Mouse (Mus musculus): ENCODE results near the gene Cyb5r3. TPM values are rescaled to one million over a fixed set of nuclear protein-coding genes. Genes with fewer than 3 reads are reported as not detected.

Cyb5r3 gene
- polyA plus RNA-seq, 1 experiment from 2014 or later = 283 TPM

DNA sequence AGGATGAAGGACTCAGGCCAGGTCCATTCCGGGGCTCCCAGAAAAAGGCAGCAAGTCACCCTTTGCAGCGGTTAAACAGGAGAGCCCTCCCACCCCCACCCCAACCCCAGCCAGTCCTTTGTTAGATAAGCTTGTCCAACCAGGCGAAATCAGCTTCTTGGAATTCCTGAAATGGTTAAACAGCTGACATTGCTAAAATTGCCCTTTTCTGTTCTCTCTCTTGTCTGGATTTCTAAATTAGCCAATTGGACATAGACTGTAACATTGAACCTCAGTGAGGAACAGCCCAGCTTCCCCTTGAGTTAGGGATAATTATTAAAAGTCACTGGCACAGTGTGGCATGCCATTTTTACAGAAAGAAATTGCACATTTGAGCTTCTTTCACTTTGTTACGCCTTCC lies 30.0 kb upstream of the Cyb5r3 start:
- Histone ChIP-seq H3K4me3 (ENCODE audit: low read length) (no peak overlapping the region), H3K9me3 (ENCODE audit: control insufficient read depth, low read length) (no peaks in the 10 kb centered on the region), H3K36me3 (ENCODE audit: control insufficient read depth, insufficient read depth, low read length) (no peaks in the 10 kb centered on the region), H3K27me3 (replicated peaks; ENCODE audit: control insufficient read depth, insufficient read depth, low read length) (no peaks in the 10 kb centered on the region), H3K27ac (ENCODE audit: low read length) (no peak overlapping the region), H3K4me2 (ENCODE audit: low read depth, low read length) (no peak overlapping the region), H3K4me1 (ENCODE audit: control insufficient read depth, insufficient read depth, low read length) (no peaks in the 10 kb centered on the region), H3K9ac (ENCODE audit: low read depth, low read length) (no peak overlapping the region)
- no peak for ATAC-seq
- WGBS = 63% methylated on average over 4 of the region's 4 CpGs

DNA sequence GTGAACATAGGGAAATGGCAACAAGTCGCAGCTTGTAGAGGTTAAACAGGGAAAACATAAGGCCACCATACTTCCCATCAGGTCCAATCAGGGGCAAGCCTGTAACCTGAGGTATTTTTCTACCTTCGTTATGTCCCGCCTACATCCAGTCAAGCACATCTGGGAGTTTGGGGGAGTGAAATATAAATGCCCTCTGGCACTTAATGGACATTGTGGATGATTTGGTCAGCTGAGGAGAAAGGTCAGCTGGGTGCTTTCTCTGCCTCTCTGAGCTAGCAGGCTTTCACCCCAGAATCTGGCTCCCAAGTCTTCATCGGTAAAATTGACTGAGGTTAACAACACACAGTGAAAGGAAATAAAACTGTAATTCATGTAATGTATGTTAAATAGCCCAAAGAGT lies 21.0 kb upstream of the Cyb5r3 start:
- Histone ChIP-seq H3K27me3 (replicated peaks; ENCODE audit: control insufficient read depth, insufficient read depth, low read length) (no peaks in the 10 kb centered on the region), H3K36me3 (ENCODE audit: control insufficient read depth, insufficient read depth, low read length) (no peaks in the 10 kb centered on the region), H3K4me2 (ENCODE audit: low read depth, low read length) (no peak overlapping the region), H3K4me1 (ENCODE audit: control insufficient read depth, insufficient read depth, low read length) (no peaks in the 10 kb centered on the region), H3K4me3 (ENCODE audit: low read length) (no peak overlapping the region), H3K9me3 (ENCODE audit: control insufficient read depth, low read length) (no peaks in the 10 kb centered on the region), H3K9ac (ENCODE audit: low read depth, low read length) (no peak overlapping the region), H3K27ac (ENCODE audit: low read length) (no peak overlapping the region)
- ATAC-seq = no peak
- WGBS = 91% methylated on average over 4 of the region's 4 CpGs

- H3K27me3 ChIP-seq (replicated peaks; ENCODE audit: control insufficient read depth, insufficient read depth, low read length) = no peaks in the 10 kb centered on the region
- no peak for ATAC-seq
- 0 out of 2 replicates have a peak overlapping the region, but pooled peaks have one; percentile 6 for H3K9ac ChIP-seq (ENCODE audit: low read depth, low read length)
- H3K9me3 ChIP-seq (ENCODE audit: control insufficient read depth, low read length) = no peaks in the 10 kb centered on the region
- H3K4me1 ChIP-seq (ENCODE audit: control insufficient read depth, insufficient read depth, low read length) = peaks cover 5% of the 10 kb centered on the region
- no peak overlapping the region for H3K4me3 ChIP-seq (ENCODE audit: low read length)
- H3K27ac ChIP-seq (ENCODE audit: low read length) = no peak overlapping the region
- 62% methylated on average over 5 of the region's 5 CpGs for WGBS
- H3K4me2 ChIP-seq (ENCODE audit: low read depth, low read length) = no peak overlapping the region
- no peaks in the 10 kb centered on the region for H3K36me3 ChIP-seq (ENCODE audit: control insufficient read depth, insufficient read depth, low read length)
These were observed 10.0 kb upstream of the Cyb5r3 start for GRCm38 (mm10) chr15:83182351-83182750.

- Histone ChIP-seq H3K27ac (ENCODE audit: low read length) (no peak overlapping the region), H3K4me3 (ENCODE audit: low read length) (no peak overlapping the region), H3K4me1 (ENCODE audit: control insufficient read depth, insufficient read depth, low read length) (peaks cover 5% of the 10 kb centered on the region), H3K9me3 (ENCODE audit: control insufficient read depth, low read length) (no peaks in the 10 kb centered on the region), H3K4me2 (ENCODE audit: low read depth, low read length) (no peak overlapping the region), H3K9ac (ENCODE audit: low read depth, low read length) (0 out of 2 replicates have a peak overlapping the region, but pooled peaks have one; percentile 6), H3K27me3 (replicated peaks; ENCODE audit: control insufficient read depth, insufficient read depth, low read length) (no peaks in the 10 kb centered on the region), H3K36me3 (ENCODE audit: control insufficient read depth, insufficient read depth, low read length) (no peaks in the 10 kb centered on the region)
- no peak for ATAC-seq
- WGBS = 44% methylated on average over 4 of the region's 4 CpGs
These were observed 9.5 kb upstream of the Cyb5r3 start for GRCm38 (mm10) chr15:83181800-83182330.

GRCm38 (mm10) chr15:83180004-83180403 lies 7.6 kb upstream of the Cyb5r3 start:
- H3K27me3 ChIP-seq (replicated peaks; ENCODE audit: control insufficient read depth, insufficient read depth, low read length) = no peaks in the 10 kb centered on the region
- no peak overlapping the region for H3K4me3 ChIP-seq (ENCODE audit: low read length)
- peaks cover 8% of the 10 kb centered on the region for H3K4me1 ChIP-seq (ENCODE audit: control insufficient read depth, insufficient read depth, low read length)
- no peak overlapping the region for H3K27ac ChIP-seq (ENCODE audit: low read length)
- H3K9ac ChIP-seq (ENCODE audit: low read depth, low read length) = no peak overlapping the region
- H3K4me2 ChIP-seq (ENCODE audit: low read depth, low read length) = no peak overlapping the region
- H3K9me3 ChIP-seq (ENCODE audit: control insufficient read depth, low read length) = no peaks in the 10 kb centered on the region
- no peak for ATAC-seq
- WGBS = 86% methylated on average over 6 of the region's 6 CpGs
- no peaks in the 10 kb centered on the region for H3K36me3 ChIP-seq (ENCODE audit: control insufficient read depth, insufficient read depth, low read length)

GRCm38 (mm10) chr15:83176653-83177052 lies 4.3 kb upstream of the Cyb5r3 start:
- no peak for ATAC-seq
- Histone ChIP-seq H3K9me3 (ENCODE audit: control insufficient read depth, low read length) (no peaks in the 10 kb centered on the region), H3K27me3 (replicated peaks; ENCODE audit: control insufficient read depth, insufficient read depth, low read length) (no peaks in the 10 kb centered on the region), H3K9ac (ENCODE audit: low read depth, low read length) (no peak overlapping the region), H3K36me3 (ENCODE audit: control insufficient read depth, insufficient read depth, low read length) (no peaks in the 10 kb centered on the region), H3K4me1 (ENCODE audit: control insufficient read depth, insufficient read depth, low read length) (peaks cover 9% of the 10 kb centered on the region), H3K4me2 (ENCODE audit: low read depth, low read length) (no peak overlapping the region), H3K27ac (ENCODE audit: low read length) (no peak overlapping the region), H3K4me3 (ENCODE audit: low read length) (no peak overlapping the region)
- 57% methylated on average over 4 of the region's 4 CpGs for WGBS

GRCm38 (mm10) chr15:83173914-83174884 lies 1.8 kb upstream of the Cyb5r3 start:
- no peaks in the 10 kb centered on the region for H3K36me3 ChIP-seq (ENCODE audit: control insufficient read depth, insufficient read depth, low read length)
- no peaks in the 10 kb centered on the region for H3K9me3 ChIP-seq (ENCODE audit: control insufficient read depth, low read length)
- H3K4me2 ChIP-seq (ENCODE audit: low read depth, low read length) = no peak overlapping the region
- H3K27ac ChIP-seq (ENCODE audit: low read length) = no peak overlapping the region
- no peak overlapping the region for H3K4me3 ChIP-seq (ENCODE audit: low read length)
- peaks cover 24% of the 10 kb centered on the region for H3K4me1 ChIP-seq (ENCODE audit: control insufficient read depth, insufficient read depth, low read length)
- H3K27me3 ChIP-seq (replicated peaks; ENCODE audit: control insufficient read depth, insufficient read depth, low read length) = no peaks in the 10 kb centered on the region
- H3K9ac ChIP-seq (ENCODE audit: low read depth, low read length) = no peak overlapping the region
- 85% methylated on average over 14 of the region's 14 CpGs for WGBS
- ATAC-seq = no peak

- no peaks in the 10 kb centered on the region for H3K9me3 ChIP-seq (ENCODE audit: control insufficient read depth, low read length)
- H3K4me1 ChIP-seq (ENCODE audit: control insufficient read depth, insufficient read depth, low read length) = peaks cover 36% of the 10 kb centered on the region
- WGBS = under 1% methylated on average over 66 of the region's 67 CpGs
- H3K9ac ChIP-seq (ENCODE audit: low read depth, low read length) = peak overlapping the region; percentile 85
- peak; percentile 94 for ATAC-seq
- no peaks in the 10 kb centered on the region for H3K27me3 ChIP-seq (replicated peaks; ENCODE audit: control insufficient read depth, insufficient read depth, low read length)
- H3K4me3 ChIP-seq (ENCODE audit: low read length) = peak overlapping the region; percentile 71
- peak overlapping the region; percentile 92 for H3K4me2 ChIP-seq (ENCODE audit: low read depth, low read length)
- peak overlapping the region; percentile 94 for H3K27ac ChIP-seq (ENCODE audit: low read length)
- no peaks in the 10 kb centered on the region for H3K36me3 ChIP-seq (ENCODE audit: control insufficient read depth, insufficient read depth, low read length)
These were observed 495 bp downstream of the Cyb5r3 start for GRCm38 (mm10) chr15:83171712-83172481.

Measured in intestine, embryonic 16.5 days (tissue).